Mouse (Mus musculus): Measurements from ENCODE around the gene Rln3.

- TF ChIP-seq CTCF (IDR thresholded peaks at IDR 0.05; ENCODE audit: low read depth), result no peak
- no peak for TF ChIP-seq EP300 (IDR thresholded peaks at IDR 0.05; ENCODE audit: low read depth)
These were observed 43.4 kb downstream of the Rln3 start, which contains the start of gene 1700067K01Rik for GRCm38 (mm10) chr8:84001281-84002000.
